Mouse (Mus musculus) regulatory T cell (primary cell): ENCODE measurements at regions not wholly inside any gene's neighbourhood (a gene's known extent, or its start where the extent isn't known, plus 50 kb on each side); places are given as distances from the start of the nearest gene placed in this dataset.

Experiments
- in situ Hi-C: fragments of 300-600 bp; cut with MboI, MseI; formaldehyde crosslinking; loops from one replicate; pipeline ENCODE4 v1.15.1; 2025; ENCODE audit warnings: high pct_unique_total_duplicates

GRCm38 (mm10) chrX:167098914-167099313 lies 110.2 kb downstream of the Tmsb4x start:
- in situ Hi-C loops, result no loop called here

- in situ Hi-C loops, result no loop called here
Observed at GRCm38 (mm10) chrX:167091841-167092240, 117.3 kb downstream of the Tmsb4x start.

GRCm38 (mm10) chrX:167088930-167089329 lies 120.2 kb downstream of the Tmsb4x start:
- in situ Hi-C loops, result no loop called here

DNA sequence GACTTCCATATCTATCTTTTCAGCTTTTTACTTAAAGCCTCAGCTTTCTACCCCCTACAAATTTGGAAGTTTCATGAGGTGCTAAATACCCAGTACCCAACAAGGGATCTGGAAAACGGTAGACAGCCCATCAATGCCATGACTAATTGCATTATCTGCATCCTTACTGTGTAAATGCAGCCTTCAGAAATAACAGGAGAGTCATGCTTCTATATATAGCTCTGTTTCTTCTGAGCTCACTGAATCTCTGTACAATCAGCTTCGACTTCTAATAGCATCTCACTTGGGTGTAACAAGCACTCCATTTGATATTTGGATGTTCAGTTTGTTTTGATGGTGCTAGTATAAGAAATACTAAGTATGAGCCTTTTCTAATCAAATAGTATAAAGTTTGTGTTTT lies 120.7 kb downstream of the Tmsb4x start:
- in situ Hi-C loops, result no loop called here

- in situ Hi-C loops, result no loop called here
Observed at GRCm38 (mm10) chrX:167080821-167081220, 128.3 kb downstream of the Tmsb4x start.

- in situ Hi-C loops, result loop anchor here (25.0 kb wide), 1 partner anchor 1918 kb away; no protein-coding TSS in a partner anchor
Observed at GRCm38 (mm10) chrX:167069075-167069474, 140.0 kb downstream of the Tmsb4x start.

GRCm38 (mm10) chrX:167067918-167068317 lies 141.2 kb downstream of the Tmsb4x start:
- in situ Hi-C loops, result loop anchor here (25.0 kb wide), 1 partner anchor 1919 kb away; no protein-coding TSS in a partner anchor

- in situ Hi-C loops, result loop anchor here (25.0 kb wide), 1 partner anchor 1923 kb away; no protein-coding TSS in a partner anchor
Observed at GRCm38 (mm10) chrX:167063881-167064280, 145.2 kb downstream of the Tmsb4x start.

- in situ Hi-C loops, result loop anchor here (25.0 kb wide), 1 partner anchor 1935 kb away; no protein-coding TSS in a partner anchor
Observed at GRCm38 (mm10) chrX:167052456-167052855, 156.7 kb downstream of the Tmsb4x start.

GRCm38 (mm10) chrX:167050066-167050465 lies 159.0 kb downstream of the Tmsb4x start:
- in situ Hi-C loops, result loop anchor here (25.0 kb wide), 1 partner anchor 1937 kb away; no protein-coding TSS in a partner anchor

GRCm38 (mm10) chrX:167049191-167049968 lies 159.7 kb downstream of the Tmsb4x start:
- in situ Hi-C loops, result no loop called here

DNA sequence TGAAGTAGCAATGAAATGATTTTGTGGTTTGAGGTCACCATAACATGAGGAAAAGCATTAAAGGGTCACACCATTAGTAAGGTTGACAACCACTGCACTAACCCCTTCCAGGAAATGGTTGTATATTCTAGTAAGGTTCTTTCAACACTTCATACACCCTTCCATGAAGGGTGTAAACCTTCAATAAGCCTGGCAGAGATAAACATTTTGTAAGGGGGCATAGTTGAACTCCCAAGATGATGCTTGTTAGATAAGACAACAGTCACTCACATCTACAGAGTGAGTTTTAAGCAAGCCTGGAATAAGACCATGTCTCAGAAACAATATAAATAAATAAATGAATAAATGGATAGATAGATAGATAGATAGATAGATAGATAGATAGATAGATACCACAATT lies 171.1 kb downstream of the Tmsb4x start:
- in situ Hi-C loops, result no loop called here

GRCm38 (mm10) chrX:167036355-167036754 lies 172.8 kb downstream of the Tmsb4x start:
- in situ Hi-C loops, result no loop called here

DNA sequence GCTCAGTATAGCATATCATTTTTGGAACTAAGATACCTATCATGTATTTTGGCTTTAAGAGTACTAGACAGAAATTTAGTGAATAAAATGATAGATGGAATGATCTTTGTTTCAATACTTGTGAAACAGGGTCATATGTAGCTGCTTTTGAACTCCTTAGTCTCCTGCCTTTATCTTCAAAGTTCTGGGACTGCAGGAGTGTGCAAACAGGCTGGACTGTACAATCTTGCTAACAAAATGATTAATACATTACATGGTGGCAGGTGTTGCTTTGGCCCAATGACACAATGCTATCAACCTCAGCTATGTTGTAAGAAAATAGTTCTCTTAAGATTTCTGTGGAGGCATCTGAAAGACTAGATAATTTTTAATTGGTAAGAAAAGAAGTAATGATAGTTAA lies 173.5 kb downstream of the Tmsb4x start:
- in situ Hi-C loops, result no loop called here

DNA sequence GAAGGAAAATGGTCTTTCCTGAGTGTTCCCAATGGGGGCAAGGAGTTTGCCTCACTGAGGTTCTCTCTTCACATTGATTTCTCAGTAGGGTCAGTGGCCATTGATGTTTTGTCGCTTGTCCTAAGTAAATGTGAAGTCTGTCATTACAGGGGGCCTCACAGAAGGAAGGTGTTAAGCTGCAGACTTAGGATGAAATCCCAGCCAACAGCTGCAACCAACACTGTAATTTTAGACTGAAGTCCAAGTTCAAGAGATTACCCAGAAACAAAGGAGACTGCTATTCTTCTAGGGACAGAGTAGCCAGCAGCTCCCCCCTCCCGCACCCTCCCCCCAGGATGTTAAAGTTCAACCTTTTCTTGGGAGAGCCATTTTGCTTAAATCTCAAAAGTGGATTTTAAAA lies 176.0 kb downstream of the Tmsb4x start:
- in situ Hi-C loops, result no loop called here

GRCm38 (mm10) chrX:167032586-167032985 lies 176.5 kb downstream of the Tmsb4x start:
- in situ Hi-C loops, result no loop called here

GRCm38 (mm10) chrX:167031543-167031942 lies 177.6 kb downstream of the Tmsb4x start:
- in situ Hi-C loops, result no loop called here

DNA sequence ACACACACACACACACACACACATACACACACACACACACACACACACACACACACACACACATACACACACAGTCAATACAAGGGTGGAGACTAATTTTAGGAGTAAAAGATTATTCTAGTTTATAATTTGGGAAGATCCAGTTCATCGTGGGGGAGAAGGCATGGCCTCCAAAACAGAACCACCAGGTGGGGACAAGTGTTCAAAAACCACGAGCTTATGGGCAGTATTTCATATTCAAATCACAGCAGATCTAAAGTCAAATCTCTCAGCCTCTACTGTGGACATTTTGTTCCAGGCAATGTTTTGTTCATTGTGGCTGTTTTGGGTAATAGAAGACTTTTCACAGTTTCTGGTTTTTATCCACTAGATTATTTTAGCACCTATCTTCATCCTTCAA lies 193.5 kb downstream of the Tmsb4x start:
- in situ Hi-C loops, result loop anchor here (10.0 kb wide), 1 partner anchor 219 kb away; no protein-coding TSS in a partner anchor

DNA sequence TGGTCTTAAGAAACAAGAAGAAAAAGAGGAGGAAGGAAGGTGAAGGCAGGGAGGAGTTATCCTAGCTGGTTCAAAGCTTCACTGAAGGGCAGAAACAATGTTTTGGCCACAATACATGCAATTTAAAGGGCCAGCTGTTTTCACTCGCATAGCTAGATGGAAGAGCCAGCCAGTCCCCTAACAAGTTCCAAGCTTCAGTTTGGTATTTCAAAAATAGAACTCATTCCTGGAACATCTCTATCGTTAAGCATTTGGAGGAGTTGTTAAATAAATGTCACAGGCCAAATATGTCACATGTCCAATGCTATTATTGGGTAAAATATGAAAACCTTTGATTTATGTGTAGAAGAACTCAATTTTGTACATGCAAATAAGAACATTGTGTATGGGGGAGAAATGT lies 194.8 kb downstream of the Tmsb4x start:
- in situ Hi-C loops, result loop anchor here (10.0 kb wide), 1 partner anchor 220 kb away; no protein-coding TSS in a partner anchor

GRCm38 (mm10) chrX:167012891-167013290 lies 196.2 kb downstream of the Tmsb4x start:
- in situ Hi-C loops, result loop anchor here (10.0 kb wide), 1 partner anchor 222 kb away; no protein-coding TSS in a partner anchor

DNA sequence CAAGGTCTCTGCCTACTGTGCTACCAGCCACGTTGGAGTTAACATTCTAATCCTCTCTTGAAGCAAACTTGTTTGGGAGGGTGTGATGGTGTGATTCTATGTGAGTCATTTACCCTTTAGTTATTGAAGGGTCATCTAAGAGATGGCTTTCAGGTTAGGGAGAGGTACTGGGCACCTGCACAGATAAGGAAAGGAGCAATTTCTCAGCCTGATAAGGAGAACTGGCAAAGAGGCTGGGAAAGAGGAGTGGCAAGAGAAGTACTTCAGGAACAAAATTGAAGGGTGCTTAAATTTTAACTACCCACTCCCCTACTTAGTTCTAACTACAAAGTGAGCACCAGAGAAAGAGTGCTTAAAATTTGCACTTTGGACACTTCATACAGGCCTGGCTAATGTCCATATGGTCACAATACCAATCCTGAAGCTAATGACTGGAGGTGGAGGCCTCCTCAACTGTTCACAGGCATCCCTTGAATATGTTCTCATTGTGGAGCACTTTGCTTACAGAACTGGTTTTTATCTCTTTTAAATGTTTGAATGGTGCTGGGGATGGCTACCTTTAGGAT lies 197.1 kb downstream of the Tmsb4x start:
- in situ Hi-C loops, result loop anchor here (10.0 kb wide), 1 partner anchor 223 kb away; no protein-coding TSS in a partner anchor

GRCm38 (mm10) chrX:166995855-166996254 lies 213.3 kb downstream of the Tmsb4x start:
- in situ Hi-C loops, result no loop called here

GRCm38 (mm10) chrX:166981003-166981402 lies 228.1 kb downstream of the Tmsb4x start:
- in situ Hi-C loops, result no loop called here
